Mouse (Mus musculus) brain, embryonic 14.5 days (tissue): ENCODE measurements around the gene Rbm4b.

Experiments used
- CTCF ChIP-seq: fragments of 200-500 bp; IDR thresholded peaks from 2 replicates; pipeline ENCODE4 v1.5.1; 2012; ENCODE audit warnings: inconsistent platforms, mild to moderate bottlenecking, moderate library complexity, borderline replicate concordance; ENCODE audit not compliant: insufficient read depth, insufficient read length; ENCODE audit errors: extremely low read depth
- POLR2A ChIP-seq: fragments of 200-500 bp; IDR thresholded peaks from 2 replicates; pipeline ENCODE4 v1.6.1; 2012; ENCODE audit warnings: mild to moderate bottlenecking, inconsistent platforms, borderline replicate concordance; ENCODE audit not compliant: poor library complexity, insufficient read depth, insufficient read length, severe bottlenecking; ENCODE audit errors: extremely low read depth

DNA sequence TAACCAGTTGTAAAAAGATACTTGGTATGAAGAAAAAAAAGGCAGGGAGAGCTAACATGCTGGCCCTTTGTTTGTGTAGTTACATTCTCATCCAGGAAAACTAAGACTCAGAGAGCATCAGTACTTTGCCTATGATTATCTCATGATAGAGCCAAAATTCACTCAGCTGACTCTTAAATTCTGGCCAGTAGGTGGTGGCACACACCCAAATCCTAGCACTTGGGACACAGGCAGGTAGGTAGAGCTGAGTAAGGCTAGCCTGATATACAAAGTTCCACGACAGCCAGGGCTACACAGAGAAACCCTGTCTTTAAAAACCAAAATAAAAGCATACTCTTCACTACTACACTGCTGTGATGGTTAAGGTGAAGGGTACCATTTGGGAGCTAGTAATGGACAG, 6.6 kb downstream of the Rbm4b start:
- TF ChIP-seq CTCF: peak; percentile 12; the same call in 1 of the 2 replicates
- no peak for TF ChIP-seq POLR2A
